Mouse (Mus musculus): ENCODE measurements at regions not wholly inside any gene's neighbourhood (a gene's known extent, or its start where the extent isn't known, plus 50 kb on each side); places are given as distances from the start of the nearest gene placed in this dataset.

- TF ChIP-seq TCF12 (IDR thresholded peaks at IDR 0.05; ENCODE audit: low read depth, low read length): no peak
- no peak for TF ChIP-seq HCFC1 (IDR thresholded peaks at IDR 0.05; ENCODE audit: low read depth, low read length)
- TF ChIP-seq ZKSCAN1 (IDR thresholded peaks at IDR 0.05; ENCODE audit: borderline replicate concordance, low read depth, low read length): no peak
- TF ChIP-seq EP300 (IDR thresholded peaks at IDR 0.05; ENCODE audit: low read length): no peak
- no peak for TF ChIP-seq ZMIZ1 (IDR thresholded peaks at IDR 0.05; ENCODE audit: low read depth, low read length)
- TF ChIP-seq CTCF (conservative IDR thresholded peaks at IDR 0.05 in 1 of 2, IDR thresholded peaks at IDR 0.05 in 1 of 2; ENCODE audit: low read depth in 2 of 2, low read length in 2 of 2): no peak
- TF ChIP-seq NRF1 (IDR thresholded peaks at IDR 0.05; ENCODE audit: low read depth, low read length): no peak
- no peak for TF ChIP-seq ZNF384 (IDR thresholded peaks at IDR 0.05; ENCODE audit: low read depth, low read length)
- no peak for TF ChIP-seq SMC3 (IDR thresholded peaks at IDR 0.05; ENCODE audit: low read depth, low read length)
- TF ChIP-seq CHD1 (IDR thresholded peaks at IDR 0.05; ENCODE audit: low read depth, low read length): no peak
- no peak for TF ChIP-seq POLR2A (IDR thresholded peaks at IDR 0.05; ENCODE audit: low read depth, low read length)
- no peak for TF ChIP-seq GABPA (IDR thresholded peaks at IDR 0.05; ENCODE audit: insufficient replicate concordance, low read depth, low read length)
Observed at GRCm38 (mm10) chr13:101233843-101234281, 400.6 kb upstream of the Slc30a5 start.

All from CH12.LX (cell line).